Mouse (Mus musculus) C2C12 (cell line): ENCODE data around the gene Pknox1. TPM values are rescaled to one million over a fixed set of nuclear protein-coding genes. Genes with fewer than 3 reads are reported as not detected.
A peak's percentile ranks its signal among the peaks of the same experiment; 100 is the strongest.

Experiments used
- H3K27me3 ChIP-seq: one replicate; pipeline ENCODE4 v1.6.1; 2011; ENCODE audit not compliant: control insufficient read depth, insufficient read depth, insufficient read length
- H3K36me3 ChIP-seq: one replicate; pipeline ENCODE4 v1.6.1; 2011; ENCODE audit not compliant: control insufficient read depth, insufficient read depth
- H3K4me3 ChIP-seq: one replicate; pipeline ENCODE4 v1.5.1; 2011; ENCODE audit warnings: mild to moderate bottlenecking, control low read depth; ENCODE audit not compliant: poor library complexity, insufficient read depth, severe bottlenecking
- H3K79me2 ChIP-seq: one replicate; pipeline ENCODE4 v1.6.1; 2011; ENCODE audit not compliant: control insufficient read depth, insufficient read depth
- H3K79me3 ChIP-seq: one replicate; pipeline ENCODE4 v1.6.1; 2011; ENCODE audit warnings: low read depth, control low read depth
- H3ac ChIP-seq: one replicate; pipeline ENCODE3; 2011; ENCODE audit warnings: low read depth; ENCODE audit not compliant: control insufficient read depth, insufficient read length
- CEBPB ChIP-seq: IDR thresholded peaks from one replicate; pipeline ENCODE4 v1.6.1; 2011; ENCODE audit warnings: low read depth, mild to moderate bottlenecking, control low read depth, moderate library complexity
- CTCF ChIP-seq: IDR thresholded peaks from one replicate; pipeline ENCODE4 v1.5.1; 2011; ENCODE audit not compliant: control insufficient read depth, insufficient read depth, insufficient read length
- FOSL1 ChIP-seq: IDR thresholded peaks from one replicate; pipeline ENCODE4 v1.8.0; 2011; ENCODE audit warnings: mild to moderate bottlenecking, low read length; ENCODE audit not compliant: poor library complexity, insufficient read depth, severe bottlenecking
- MAX ChIP-seq: IDR thresholded peaks from one replicate; pipeline ENCODE4 v1.6.1; 2011; ENCODE audit warnings: mild to moderate bottlenecking, control low read depth
- MYOD1 ChIP-seq: IDR thresholded peaks from one replicate; pipeline ENCODE4 v1.6.1; 2011; ENCODE audit warnings: low read depth; ENCODE audit not compliant: control insufficient read depth, insufficient read length
- MYOG ChIP-seq: IDR thresholded peaks from one replicate; pipeline ENCODE4 v1.6.1; 2011; ENCODE audit not compliant: control insufficient read depth, insufficient read length; ENCODE audit errors: extremely low read depth
- USF1 ChIP-seq: IDR thresholded peaks from one replicate; pipeline ENCODE4 v1.6.1; 2011; ENCODE audit warnings: low read depth, mild to moderate bottlenecking, control low read depth, moderate library complexity
- polyA plus RNA-seq: library from polyadenylated mRNA; unstranded; fragments of >200 nt; fragmentation: generic; extraction: Trizol; gene quantifications from one replicate; pipeline ENCODE4 v1.2.1, GENCODE M21; 2012; ENCODE audit warnings: missing spikeins

The Pknox1 gene
- polyA plus RNA-seq, 1 experiment, result 13.6 TPM

DNA sequence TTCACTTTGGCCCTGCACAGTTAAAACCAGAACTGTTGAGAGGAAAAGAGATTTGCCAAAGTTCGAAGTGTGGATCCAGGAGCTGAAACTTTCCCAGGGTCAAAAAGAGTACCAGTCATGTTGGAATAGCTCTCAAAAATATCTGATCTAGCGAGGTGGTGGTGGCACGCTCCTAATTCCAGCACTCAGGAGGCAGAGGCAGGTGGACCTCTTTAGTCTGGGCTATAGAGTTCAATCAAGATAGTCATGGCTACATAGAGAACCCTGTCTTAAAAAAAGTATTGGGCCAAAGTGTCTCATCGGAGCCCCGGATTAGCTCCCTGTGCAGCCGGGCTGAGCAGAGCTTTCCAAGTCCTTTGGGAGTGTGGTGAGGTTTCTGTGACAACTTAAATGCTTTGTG lies 1.7 kb downstream of the Pknox1 start:
- H3ac ChIP-seq, result no peak overlapping the region
- TF ChIP-seq CEBPB (no peak), USF1 (no peak), MYOD1 (no peak), FOSL1 (no peak), CTCF (no peak), MAX (no peak), MYOG (no peak)

DNA sequence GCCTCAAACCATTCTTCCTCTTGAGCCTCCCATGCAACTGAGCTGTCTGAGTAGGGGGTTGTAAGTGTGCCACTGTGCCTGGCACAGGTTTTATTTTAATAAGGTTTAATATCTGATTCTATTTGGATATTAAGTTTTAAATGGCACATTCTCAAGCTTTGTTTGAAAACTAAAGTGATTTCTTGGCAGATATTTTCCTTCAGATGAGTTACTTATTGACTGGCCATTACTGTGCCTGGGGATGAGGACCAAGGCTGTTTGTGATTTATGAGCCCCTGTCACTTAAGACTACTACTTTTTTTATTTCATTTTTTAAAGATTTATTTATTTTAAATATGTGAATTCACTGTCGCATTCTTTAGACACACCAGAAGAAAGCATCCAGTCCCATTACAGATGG lies 5.2 kb downstream of the Pknox1 start:
- H3K4me3 ChIP-seq, result no peak overlapping the region
- no peak overlapping the region for H3ac ChIP-seq
- H3K79me2 ChIP-seq, result peaks cover 74% of the 10 kb centered on the region
- H3K36me3 ChIP-seq, result peaks cover 4% of the 10 kb centered on the region
- peaks cover 35% of the 10 kb centered on the region for H3K79me3 ChIP-seq
- no peak for TF ChIP-seq USF1
- TF ChIP-seq CEBPB, result no peak
- no peak for TF ChIP-seq CTCF
- TF ChIP-seq MYOD1, result no peak
- TF ChIP-seq MAX, result no peak
- no peak for TF ChIP-seq FOSL1
- TF ChIP-seq MYOG, result no peak
- no peaks in the 10 kb centered on the region for H3K27me3 ChIP-seq

More for the DNA sequence above, 1.7 kb downstream of the Pknox1 start:
- peaks cover 35% of the 10 kb centered on the region for H3K79me3 ChIP-seq
- H3K27me3 ChIP-seq, result no peaks in the 10 kb centered on the region
- peaks cover 61% of the 10 kb centered on the region for H3K79me2 ChIP-seq
- H3K4me3 ChIP-seq, result peak overlapping the region; percentile 68
- peaks cover 4% of the 10 kb centered on the region for H3K36me3 ChIP-seq

DNA sequence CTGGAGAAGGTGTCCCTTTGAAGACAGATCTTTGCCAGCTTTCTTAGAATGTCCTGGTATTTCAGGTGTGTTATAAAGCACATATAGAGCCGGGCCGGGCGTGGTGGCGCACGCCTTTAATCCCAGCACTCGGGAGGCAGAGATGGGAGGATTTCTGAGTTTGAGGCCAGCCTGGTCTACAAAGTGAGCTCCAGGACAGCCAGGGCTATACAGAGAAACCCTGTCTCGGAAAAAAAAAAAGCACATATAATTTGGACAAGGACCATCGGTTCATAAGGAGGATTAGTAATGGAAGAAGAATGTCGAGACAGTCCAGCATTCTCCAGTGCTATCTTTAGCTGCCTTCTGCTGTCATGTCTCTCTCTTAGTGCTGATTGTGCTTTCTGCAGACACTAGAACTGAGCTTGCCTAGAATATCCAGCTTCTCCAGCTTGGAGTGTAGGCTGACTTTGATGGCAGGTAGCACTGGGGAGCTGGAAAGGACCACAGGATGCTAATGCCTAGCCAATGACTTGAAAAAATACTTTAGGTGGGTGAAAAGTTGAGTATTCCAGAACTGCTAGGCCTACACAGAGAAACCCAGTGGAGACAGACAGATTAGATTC lies 5.9 kb downstream of the Pknox1 start:
- Histone ChIP-seq H3K79me2 (peaks cover 73% of the 10 kb centered on the region), H3K79me3 (peaks cover 35% of the 10 kb centered on the region), H3K4me3 (no peak overlapping the region), H3K36me3 (peaks cover 4% of the 10 kb centered on the region), H3K27me3 (no peaks in the 10 kb centered on the region), H3ac (no peak overlapping the region)
- TF ChIP-seq CTCF (no peak), CEBPB (no peak), FOSL1 (no peak), MYOG (no peak), MYOD1 (no peak), USF1 (no peak)

DNA sequence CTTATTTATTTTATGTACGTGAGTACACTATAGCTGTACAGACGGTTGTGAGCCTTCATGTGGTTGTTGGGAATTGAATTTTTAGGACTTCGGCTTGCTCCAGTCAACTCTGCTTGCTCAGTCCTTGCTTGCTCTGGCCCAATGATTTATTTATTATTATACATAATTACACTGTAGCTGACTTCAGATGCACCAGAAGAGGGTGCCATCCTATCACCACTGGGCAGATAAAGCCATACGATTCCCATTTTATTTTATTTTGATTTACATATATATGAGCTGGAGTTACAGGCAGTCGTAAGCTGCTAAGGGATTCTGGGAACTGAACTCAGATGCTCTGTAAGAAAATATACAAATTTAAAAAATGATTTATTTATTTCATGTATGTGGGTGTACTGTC lies 7.2 kb downstream of the Pknox1 start:
- TF ChIP-seq MYOD1, result no peak
- TF ChIP-seq MAX, result no peak
- TF ChIP-seq MYOG, result no peak
- TF ChIP-seq USF1, result no peak
- no peak for TF ChIP-seq CEBPB
- no peak for TF ChIP-seq FOSL1
- no peak for TF ChIP-seq CTCF
- H3K79me2 ChIP-seq, result peaks cover 73% of the 10 kb centered on the region
- H3ac ChIP-seq, result no peak overlapping the region
- H3K79me3 ChIP-seq, result peaks cover 25% of the 10 kb centered on the region
- no peaks in the 10 kb centered on the region for H3K27me3 ChIP-seq
- peaks cover 4% of the 10 kb centered on the region for H3K36me3 ChIP-seq
- H3K4me3 ChIP-seq, result no peak overlapping the region

DNA sequence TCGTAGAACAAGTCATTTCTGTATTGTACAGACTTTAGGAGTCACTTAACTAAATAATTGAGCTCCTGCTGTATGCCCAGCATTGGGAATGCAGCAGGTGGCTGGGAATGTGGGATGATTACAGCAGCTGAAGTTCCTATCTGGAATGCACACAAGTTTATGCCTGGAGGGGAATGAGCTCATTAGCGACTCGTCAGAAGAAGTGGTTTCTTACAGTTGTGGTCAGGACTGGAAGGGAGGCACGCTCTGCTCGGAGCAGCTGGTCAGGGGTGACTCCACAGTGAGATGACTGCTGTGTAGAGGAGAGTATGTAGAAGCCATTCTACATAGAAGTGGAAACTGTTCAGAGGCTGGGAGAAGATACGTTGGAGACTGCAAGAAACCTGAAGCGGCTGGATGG lies 10.1 kb downstream of the Pknox1 start:
- no peaks in the 10 kb centered on the region for H3K36me3 ChIP-seq
- no peak overlapping the region for H3K4me3 ChIP-seq
- H3ac ChIP-seq, result no peak overlapping the region
- TF ChIP-seq FOSL1 (no peak), MYOD1 (peak; percentile 87)
- H3K79me3 ChIP-seq, result peaks cover 2% of the 10 kb centered on the region
- H3K79me2 ChIP-seq, result peaks cover 43% of the 10 kb centered on the region
- no peaks in the 10 kb centered on the region for H3K27me3 ChIP-seq
